Mouse (Mus musculus) liver, adult 2 months (tissue): ENCODE measurements around the gene Pard3. TPM values are rescaled to one million over a fixed set of nuclear protein-coding genes. Genes with fewer than 3 reads are reported as not detected.
A peak's percentile ranks its signal among the peaks of the same experiment; 100 is the strongest.

Source experiments
- DNase-seq: peaks from one replicate; pipeline ENCODE4 v3.0.0-alpha.2; 2011; ENCODE audit warnings: low read depth, low spot score; ENCODE audit errors: extremely low read depth
- H3K27ac ChIP-seq: fragments of 200-500 bp; replicated peaks from 2 replicates; pipeline ENCODE4 v1.5.1; 2012; ENCODE audit warnings: low read depth, mild to moderate bottlenecking, control low read depth, inconsistent platforms, low read length; ENCODE audit not compliant: insufficient read depth
- H3K27me3 ChIP-seq: fragments of 200-500 bp; 2 replicates; pipeline ENCODE4 v1.6.1; 2012; ENCODE audit warnings: mild to moderate bottlenecking, moderate library complexity, low read length, inconsistent platforms; ENCODE audit not compliant: control insufficient read depth, insufficient read depth
- H3K36me3 ChIP-seq: fragments of 200-500 bp; 2 replicates; pipeline ENCODE4 v1.6.1; 2012; ENCODE audit warnings: low read length, inconsistent platforms; ENCODE audit not compliant: control insufficient read depth, insufficient read depth
- H3K4me1 ChIP-seq: fragments of 200-500 bp; 2 replicates; pipeline ENCODE4 v1.6.1; 2011; ENCODE audit warnings: low read length; ENCODE audit not compliant: control insufficient read depth, insufficient read depth
- H3K4me3 ChIP-seq: fragments of 200-500 bp; 2 replicates; pipeline ENCODE4 v1.5.1; 2011; ENCODE audit warnings: low read depth, mild to moderate bottlenecking, control low read depth, low read length, moderate library complexity; ENCODE audit not compliant: insufficient read depth
- H3K79me2 ChIP-seq: fragments of 200-500 bp; 2 replicates; pipeline ENCODE4 v1.6.1; 2012; ENCODE audit warnings: inconsistent platforms, mild to moderate bottlenecking, low read length, moderate library complexity; ENCODE audit not compliant: control insufficient read depth, insufficient read depth
- H3K9ac ChIP-seq: fragments of 200-500 bp; 2 replicates; pipeline ENCODE4 v1.6.1; 2012; ENCODE audit warnings: low read depth, mild to moderate bottlenecking, control low read depth, inconsistent platforms, low read length
- CTCF ChIP-seq: fragments of 200-500 bp; IDR thresholded peaks from 2 replicates; pipeline ENCODE4 v1.5.1; 2011; ENCODE audit warnings: low read depth, low read length, control low read depth
- POLR2A ChIP-seq: fragments of 200-500 bp; IDR thresholded peaks from 2 replicates; pipeline ENCODE4 v1.6.1; 2011; ENCODE audit warnings: low read length, control low read depth; ENCODE audit not compliant: insufficient read depth; ENCODE audit errors: extremely low read depth
- WGBS: fragments of 180-500 bp; shearing (Covaris S2); methylation state at CpG from one replicate; pipeline ENCODE4 v1.1.7; 2018; 5-methylcytosine and 5-hydroxymethylcytosine counted together
- polyA plus RNA-seq: library from polyadenylated mRNA; depleted of rRNA; stranded (reverse); fragments of >200 nt; gene quantifications from 2 replicates; pipeline ENCODE4 v1.2.3, GENCODE M21; 2012
- total RNA-seq: library from RNA; depleted of rRNA; stranded (reverse); fragments of >200 nt; gene quantifications from 2 replicates; pipeline ENCODE4 v1.2.3, GENCODE M21; 2014

The Pard3 gene
- total and polyA plus RNA-seq, 2 experiments: 47.4 to 61.4 TPM

DNA sequence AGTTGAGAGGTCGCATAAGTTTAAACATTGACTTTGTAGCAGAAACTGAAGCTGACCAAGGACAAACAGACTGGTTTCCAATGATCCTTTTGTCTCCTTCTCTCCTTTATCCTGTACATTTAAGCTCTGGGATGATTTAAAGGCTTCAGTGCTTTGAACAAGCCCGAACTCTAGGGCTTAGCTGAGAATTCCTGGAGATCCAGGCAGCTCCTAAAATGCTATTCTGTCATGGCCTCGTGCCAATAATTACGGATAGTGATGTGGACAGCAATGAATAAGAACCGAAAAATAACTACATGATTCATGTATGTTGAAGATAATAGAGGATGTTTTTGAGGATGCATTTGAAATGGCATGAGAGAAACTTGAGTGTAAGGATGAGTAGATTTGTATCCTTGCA lies 421.9 kb downstream of the Pard3 start:
- 48% methylated on average over 5 of the region's 5 CpGs for WGBS
- H3K9ac ChIP-seq: no peak overlapping the region
- H3K27me3 ChIP-seq: no peaks in the 10 kb centered on the region
- peak; percentile 48 for DNase-seq
- TF ChIP-seq POLR2A: no peak
- no peak for TF ChIP-seq CTCF
- H3K79me2 ChIP-seq: no peaks in the 10 kb centered on the region
- H3K27ac ChIP-seq: no peak overlapping the region
- H3K4me3 ChIP-seq: no peak overlapping the region
- peaks cover 2% of the 10 kb centered on the region; the same call in 1 of the 2 replicates for H3K4me1 ChIP-seq
- H3K36me3 ChIP-seq: no peaks in the 10 kb centered on the region

DNA sequence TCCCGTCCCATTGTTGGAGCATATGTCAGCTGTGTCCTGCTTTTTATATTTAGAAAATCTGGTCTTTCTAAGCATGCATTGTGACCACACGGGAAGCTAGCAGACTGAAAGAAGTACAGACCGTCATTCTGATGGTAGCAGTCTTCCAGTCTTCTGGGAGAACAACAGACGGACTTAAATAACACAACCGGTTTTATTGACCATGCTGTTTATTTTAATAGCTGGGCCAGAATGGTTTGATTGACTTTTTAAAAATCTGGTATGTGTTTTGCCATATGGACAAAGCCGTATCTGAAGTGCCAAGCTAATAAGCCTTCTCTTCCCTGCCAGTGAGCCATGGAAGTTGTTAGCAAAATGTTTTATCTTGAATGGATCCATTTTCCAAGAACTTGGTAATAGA lies 428.3 kb downstream of the Pard3 start:
- DNase-seq: no peak
- TF ChIP-seq CTCF (no peak), POLR2A (no peak)
- no peaks in the 10 kb centered on the region for H3K36me3 ChIP-seq
- no peaks in the 10 kb centered on the region for H3K4me1 ChIP-seq
- H3K9ac ChIP-seq: no peak overlapping the region
- H3K4me3 ChIP-seq: no peak overlapping the region
- H3K79me2 ChIP-seq: no peaks in the 10 kb centered on the region
- no peak overlapping the region for H3K27ac ChIP-seq
- H3K27me3 ChIP-seq: no peaks in the 10 kb centered on the region
- WGBS: 96% methylated on average over 6 of the region's 6 CpGs

DNA sequence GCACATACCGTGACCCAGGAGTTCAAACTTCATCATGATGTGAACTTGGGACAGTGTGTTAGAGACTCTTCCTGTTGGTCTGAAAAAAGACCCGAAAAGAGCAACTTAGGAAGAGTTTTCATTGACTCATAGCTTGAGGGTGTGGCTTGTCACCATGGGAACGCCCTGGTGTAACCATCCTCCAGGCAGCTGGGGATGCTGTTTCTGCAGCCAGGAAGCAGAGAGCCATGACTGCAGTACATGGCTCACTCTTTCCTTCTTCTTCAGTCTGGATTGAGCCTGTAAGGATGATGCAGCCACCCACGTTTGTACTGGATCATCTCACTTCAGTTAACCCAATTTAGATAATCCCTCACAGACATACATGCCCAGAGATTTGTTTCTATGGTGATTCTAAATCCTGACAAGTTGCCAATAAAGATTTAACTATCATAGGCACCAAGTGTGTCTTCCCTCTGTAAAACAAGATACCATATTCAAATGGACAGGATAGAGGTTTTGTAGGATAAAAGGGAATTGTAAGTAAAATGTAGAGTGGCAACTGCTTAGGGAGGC lies 431.6 kb downstream of the Pard3 start:
- DNase-seq: peak; percentile 15

GRCm38 (mm10) chr8:127498997-127499719 lies 435.5 kb downstream of the Pard3 start:
- Histone ChIP-seq H3K79me2 (peaks cover 4% of the 10 kb centered on the region; the same call in 1 of the 2 replicates), H3K4me3 (no peak overlapping the region), H3K27me3 (no peaks in the 10 kb centered on the region), H3K4me1 (no peaks in the 10 kb centered on the region), H3K36me3 (no peaks in the 10 kb centered on the region), H3K9ac (no peak overlapping the region), H3K27ac (no peak overlapping the region)
- TF ChIP-seq CTCF (no peak), POLR2A (no peak)
- DNase-seq: no peak
- 83% methylated on average over 13 of the region's 13 CpGs for WGBS

More for the DNA sequence above, 431.6 kb downstream of the Pard3 start:
- Histone ChIP-seq H3K79me2 (no peaks in the 10 kb centered on the region), H3K36me3 (no peaks in the 10 kb centered on the region), H3K4me1 (no peaks in the 10 kb centered on the region), H3K9ac (no peak overlapping the region), H3K4me3 (no peak overlapping the region), H3K27me3 (no peaks in the 10 kb centered on the region), H3K27ac (no peak overlapping the region)
- WGBS: 71% methylated on average over 4 of the region's 4 CpGs
- TF ChIP-seq POLR2A: no peak
- no peak for TF ChIP-seq CTCF

GRCm38 (mm10) chr8:127499720-127500114 lies 436.0 kb downstream of the Pard3 start:
- no peak overlapping the region for H3K27ac ChIP-seq
- no peaks in the 10 kb centered on the region for H3K4me1 ChIP-seq
- TF ChIP-seq CTCF: no peak
- TF ChIP-seq POLR2A: no peak
- peaks cover 4% of the 10 kb centered on the region; the same call in 1 of the 2 replicates for H3K79me2 ChIP-seq
- no peak for DNase-seq
- no peak overlapping the region for H3K9ac ChIP-seq
- no peaks in the 10 kb centered on the region for H3K27me3 ChIP-seq
- WGBS: 74% methylated on average over 13 of the region's 13 CpGs
- H3K36me3 ChIP-seq: no peaks in the 10 kb centered on the region
- no peak overlapping the region for H3K4me3 ChIP-seq

DNA sequence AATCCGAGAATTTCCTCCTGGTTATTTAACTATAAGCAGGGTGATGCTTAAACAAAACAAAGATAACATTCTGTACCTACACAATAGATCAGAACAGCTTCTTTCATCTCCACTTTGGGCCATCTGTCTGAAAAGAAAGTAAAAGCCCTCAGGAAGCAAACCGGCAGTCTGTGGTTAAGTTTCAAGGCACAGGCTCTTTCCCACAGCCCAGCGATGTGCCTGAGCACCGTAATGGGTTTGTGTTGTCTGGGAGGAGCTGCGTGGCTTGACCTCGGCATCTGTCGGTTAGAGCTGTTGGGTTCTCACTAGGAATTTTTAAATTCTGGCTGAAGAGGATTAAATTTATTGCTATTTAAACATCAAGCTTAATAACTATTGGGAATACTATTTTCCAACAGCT lies 436.5 kb downstream of the Pard3 start:
- WGBS: 73% methylated on average over 7 of the region's 7 CpGs
- Histone ChIP-seq H3K4me1 (no peaks in the 10 kb centered on the region), H3K27ac (no peak overlapping the region), H3K36me3 (no peaks in the 10 kb centered on the region), H3K27me3 (no peaks in the 10 kb centered on the region), H3K79me2 (peaks cover 4% of the 10 kb centered on the region; the same call in 1 of the 2 replicates), H3K4me3 (no peak overlapping the region), H3K9ac (no peak overlapping the region)
- no peak for DNase-seq
- TF ChIP-seq CTCF (no peak), POLR2A (no peak)
